10 mouse cellular contexts compared by ENCODE assay signal in genomic region chr1:155210011-155210763, GRCm38 (mm10). TPM values are rescaled to one million over a fixed set of nuclear protein-coding genes. Genes with fewer than 3 reads are reported as not detected.
A peak's percentile ranks its signal among the peaks of the same experiment; 100 is the strongest.
DNase-seq lines count a peak whose midpoint lies in the region; ATAC-seq and TF ChIP-seq lines count a peak whose summit lies in the region.
"Had no signal": no experiment of that assay in that cellular context is flagged by ENCODE, and none has a peak within 500 bp of the region (broad histone marks: within the 10 kb centered on the region; RNA-seq: fewer than 3 reads in every experiment).

No protein-coding gene starts in this region.

- no peak overlapping the region for H3K9ac ChIP-seq in midbrain, embryonic 11.5 days (ENCODE audit: low read length)
- H3K9ac ChIP-seq in embryonic facial prominence, embryonic 11.5 days (replicated peaks; ENCODE audit: low read length): 0 out of 2 replicates have a peak overlapping the region, but pooled peaks have one; percentile 5
- H3K9ac ChIP-seq in heart, postnatal 0 days (replicated peaks; ENCODE audit: low read depth, low read length): no peak overlapping the region
- H3K9ac ChIP-seq: embryonic facial prominence, embryonic 12.5 days had no signal

- DNase-seq in midbrain, embryonic 10.5 days (ENCODE audit: low spot score): peak; percentile 13
- DNase-seq in midbrain, embryonic 11.5 days (ENCODE audit: low spot score, missing footprints): no peak
- no peak for DNase-seq in embryonic facial prominence, embryonic 11.5 days (ENCODE audit: low spot score)
- DNase-seq in heart, postnatal 0 days (ENCODE audit: low spot score): no peak
- no peak for DNase-seq in thymus, postnatal 25 days
- no peak for DNase-seq in adrenal gland, adult 18-20 months (ENCODE audit: low spot score in 2 of 2)
- no peak for DNase-seq in adrenal gland, adult (ENCODE audit: inconsistent age in 2 of 2, low spot score in 1 of 2)

- TF ChIP-seq CTCF in heart, postnatal 0 days (IDR thresholded peaks at IDR 0.05; ENCODE audit: low read depth): no peak

- H3K4me1 ChIP-seq in midbrain, embryonic 10.5 days: peaks cover 69% of the 10 kb centered on the region
- peaks cover 36% of the 10 kb centered on the region for H3K4me1 ChIP-seq in midbrain, embryonic 11.5 days (ENCODE audit: control insufficient read depth, insufficient read depth, low read length)
- H3K4me1 ChIP-seq in embryonic facial prominence, embryonic 11.5 days (ENCODE audit: control insufficient read depth, insufficient read depth, low read length): peaks cover 19% of the 10 kb centered on the region
- peaks cover 45% of the 10 kb centered on the region for H3K4me1 ChIP-seq in heart, postnatal 0 days (ENCODE audit: control insufficient read depth, insufficient read depth)

- no peak for ATAC-seq in midbrain, embryonic 11.5 days (ENCODE audit: low FRiP score)
- no peak for ATAC-seq in embryonic facial prominence, embryonic 11.5 days (replicated peaks; ENCODE audit: insufficient number of reproducible peaks, low FRiP score, low TSS enrichment, low read depth)
- no peak for ATAC-seq in heart, postnatal 0 days (ENCODE audit: insufficient read depth, low read depth)
- 0 out of 2 replicates have a peak, but pooled peaks have one; percentile 6 for ATAC-seq in monocyte, adult 5-6 weeks (replicated peaks; ENCODE audit: insufficient number of reproducible peaks, low FRiP score, low TSS enrichment, poor library complexity, severe bottlenecking)

- no peak for TF ChIP-seq EP300 in heart, postnatal 0 days (IDR thresholded peaks at IDR 0.05; ENCODE audit: low read depth)

- H3K27me3 ChIP-seq in midbrain, embryonic 10.5 days (ENCODE audit: low read depth, poor library complexity, severe bottlenecking): peaks cover 29% of the 10 kb centered on the region
- no peaks in the 10 kb centered on the region; the same call in 1 of the 2 replicates for H3K27me3 ChIP-seq in midbrain, embryonic 11.5 days (ENCODE audit: control insufficient read depth, insufficient read depth, low read length)
- no peaks in the 10 kb centered on the region for H3K27me3 ChIP-seq in embryonic facial prominence, embryonic 11.5 days (ENCODE audit: control insufficient read depth, insufficient read depth, low read length)
- no peaks in the 10 kb centered on the region for H3K27me3 ChIP-seq in heart, postnatal 0 days (ENCODE audit: control insufficient read depth, insufficient read depth, low read length)
- H3K27me3 ChIP-seq: embryonic facial prominence, embryonic 12.5 days had no signal

- peak overlapping the region; percentile 89 for H3K27ac ChIP-seq in midbrain, embryonic 10.5 days (replicated peaks)
- no peak overlapping the region for H3K27ac ChIP-seq in midbrain, embryonic 11.5 days (ENCODE audit: low read depth, low read length)
- H3K27ac ChIP-seq in embryonic facial prominence, embryonic 11.5 days (replicated peaks; ENCODE audit: low read depth, low read length): no peak overlapping the region
- H3K27ac ChIP-seq in heart, postnatal 0 days (ENCODE audit: low read depth): peak overlapping the region; percentile 49; the same call in 1 of the 2 replicates
- H3K27ac ChIP-seq: macrophage had no signal

- peaks cover 26% of the 10 kb centered on the region for H3K36me3 ChIP-seq in midbrain, embryonic 10.5 days
- no peaks in the 10 kb centered on the region for H3K36me3 ChIP-seq in midbrain, embryonic 11.5 days (ENCODE audit: control insufficient read depth, insufficient read depth, low read length)
- H3K36me3 ChIP-seq in embryonic facial prominence, embryonic 11.5 days (replicated peaks; ENCODE audit: control insufficient read depth, insufficient read depth, low read depth, low read length): no peaks in the 10 kb centered on the region
- H3K36me3 ChIP-seq in heart, postnatal 0 days (replicated peaks; ENCODE audit: control insufficient read depth, insufficient read depth, low read length): 0 out of 2 replicates have a peak, but pooled peaks cover 6% of the 10 kb centered on the region

- no peaks in the 10 kb centered on the region for H3K9me3 ChIP-seq in midbrain, embryonic 10.5 days (replicated peaks)
- H3K9me3 ChIP-seq in midbrain, embryonic 11.5 days (ENCODE audit: control insufficient read depth, low read length): no peaks in the 10 kb centered on the region
- H3K9me3 ChIP-seq in embryonic facial prominence, embryonic 11.5 days (replicated peaks; ENCODE audit: control insufficient read depth, low read length): no peaks in the 10 kb centered on the region
- no peaks in the 10 kb centered on the region for H3K9me3 ChIP-seq in heart, postnatal 0 days (replicated peaks; ENCODE audit: control insufficient read depth, low read length)
- H3K9me3 ChIP-seq: embryonic facial prominence, embryonic 12.5 days had no signal

- no peak overlapping the region for H3K4me3 ChIP-seq in midbrain, embryonic 10.5 days
- no peak overlapping the region for H3K4me3 ChIP-seq in midbrain, embryonic 11.5 days (ENCODE audit: low read depth, low read length)
- no peak overlapping the region for H3K4me3 ChIP-seq in embryonic facial prominence, embryonic 11.5 days (ENCODE audit: low read depth, low read length)
- no peak overlapping the region for H3K4me3 ChIP-seq in heart, postnatal 0 days (ENCODE audit: low read depth, low read length)
- H3K4me3 ChIP-seq: embryonic facial prominence, embryonic 12.5 days had no signal

- H3K4me2 ChIP-seq in midbrain, embryonic 11.5 days: no peak overlapping the region
- no peak overlapping the region for H3K4me2 ChIP-seq in embryonic facial prominence, embryonic 11.5 days (ENCODE audit: low read depth, low read length)
- no peak overlapping the region for H3K4me2 ChIP-seq in heart, postnatal 0 days (ENCODE audit: low read depth, low read length)
- H3K4me2 ChIP-seq: embryonic facial prominence, embryonic 12.5 days had no signal

- WGBS in midbrain, embryonic 10.5 days: 78% methylated on average over 11 of the region's 11 CpGs
- 73% methylated on average over 11 of the region's 11 CpGs for WGBS in midbrain, embryonic 11.5 days
- WGBS in embryonic facial prominence, embryonic 11.5 days: 74% methylated on average over 11 of the region's 11 CpGs
- 60% methylated on average over 11 of the region's 11 CpGs for WGBS in heart, postnatal 0 days

RNA-seq across cellular contexts. Expression of gene BC034090, which starts 34.1 kb away (rescaled TPM):
- polyA plus RNA-seq in midbrain, embryonic 10.5 days (2016; fragmentation: Nextera tagmentation; extraction: Ambion mirVana): 5.2 and 7.4 TPM in 2 replicates
- 2.7 and 3.1 TPM in 2 replicates for polyA plus RNA-seq in midbrain, embryonic 11.5 days (2014; fragmentation: Nextera tagmentation; extraction: Ambion mirVana)
- 2.6 and 3.6 TPM in 2 replicates for polyA plus RNA-seq in embryonic facial prominence, embryonic 11.5 days (2014; fragmentation: Nextera tagmentation; extraction: Ambion mirVana)
- 45.1 and 82.1 TPM in 2 replicates for total RNA-seq in heart, postnatal 0 days (2014; rRNA removed; ENCODE audit: low replicate concordance)
- polyA plus RNA-seq in heart, postnatal 0 days (2015; fragmentation: Nextera tagmentation; extraction: Ambion mirVana): 9.5 and 9.7 TPM in 2 replicates
- total RNA-seq in monocyte, adult 5-6 weeks (2017): 0.48 TPM in 1 of 3 replicates, not detected in the others
- 10 to 100 TPM; 23.9 to 33.3 TPM for total RNA-seq in adrenal gland, adult 18-20 months (2021)
- polyA plus RNA-seq: macrophage had no signal

RNA-seq across cellular contexts. Expression of gene Stx6, which starts 51.7 kb away (rescaled TPM):
- 78.2 and 92.5 TPM in 2 replicates for polyA plus RNA-seq in midbrain, embryonic 10.5 days (2016; fragmentation: Nextera tagmentation; extraction: Ambion mirVana)
- polyA plus RNA-seq in midbrain, embryonic 11.5 days (2014; fragmentation: Nextera tagmentation; extraction: Ambion mirVana): 97.1 and 100 TPM in 2 replicates
- polyA plus RNA-seq in embryonic facial prominence, embryonic 11.5 days (2014; fragmentation: Nextera tagmentation; extraction: Ambion mirVana): 93.3 and 103 TPM in 2 replicates
- total RNA-seq in heart, postnatal 0 days (2014; rRNA removed; ENCODE audit: low replicate concordance): 56.6 and 59.4 TPM in 2 replicates
- 36.3 and 39.6 TPM in 2 replicates for polyA plus RNA-seq in heart, postnatal 0 days (2015; fragmentation: Nextera tagmentation; extraction: Ambion mirVana)
- 54.9 to 89.5 TPM (median 66.6 TPM) in 3 replicates for total RNA-seq in monocyte, adult 5-6 weeks (2017)
- 10 to 100 TPM; 49.2 to 53.5 TPM for total RNA-seq in adrenal gland, adult 18-20 months (2021)

Comparison
In these comparisons a context has a peak if more than half of its experiments do, and no peak if none do; other contexts are left out.
1. H3K27ac ChIP-seq: peak in midbrain, embryonic 10.5 days (single experiment) and heart, postnatal 0 days (single experiment); none in midbrain, embryonic 11.5 days (single experiment) and embryonic facial prominence, embryonic 11.5 days (single experiment).